Mouse (Mus musculus): ENCODE data around the gene Slc12a9.

GRCm38 (mm10) chr5:137376198-137376597, 42.8 kb upstream of the Slc12a9 start:
- TF ChIP-seq POLR2A (IDR thresholded peaks at IDR 0.05; ENCODE audit: insufficient read length, low read depth) (no peak), MAX (IDR thresholded peaks at IDR 0.05; ENCODE audit: low read depth) (no peak), TCF3 (IDR thresholded peaks at IDR 0.05; ENCODE audit: insufficient read length, low read depth) (no peak), MYOG (IDR thresholded peaks at IDR 0.05; ENCODE audit: control insufficient read depth in 1 of 3, insufficient read depth in 1 of 3, insufficient read length in 2 of 3, low read depth in 2 of 3) (no peak), POLR2AphosphoS2 (IDR thresholded peaks at IDR 0.05; ENCODE audit: insufficient read length, low read depth) (no peak), USF1 (IDR thresholded peaks at IDR 0.05; ENCODE audit: low read depth) (no peak), MYOD1 (IDR thresholded peaks at IDR 0.05; ENCODE audit: control insufficient read depth in 1 of 3, insufficient read length in 2 of 3, low read depth in 2 of 3) (no peak), TCF12 (IDR thresholded peaks at IDR 0.05; ENCODE audit: insufficient read depth, poor library complexity, severe bottlenecking) (no peak), SRF (IDR thresholded peaks at IDR 0.05; ENCODE audit: control insufficient read depth, insufficient read length, low read depth) (no peak), CEBPB (IDR thresholded peaks at IDR 0.05; ENCODE audit: insufficient read depth, poor library complexity, severe bottlenecking) (no peak), REST (IDR thresholded peaks at IDR 0.05; ENCODE audit: insufficient read depth, insufficient read length) (no peak), E2F4 (IDR thresholded peaks at IDR 0.05; ENCODE audit: insufficient read depth) (no peak)
